Mouse (Mus musculus): ENCODE results near the gene Olfr402.
"Not testable (repeated sequence)": the region's sequence is repeated elsewhere in the genome, so short reads cannot be mapped to it uniquely, and the experiment has no call there.

Gene Olfr402

DNA sequence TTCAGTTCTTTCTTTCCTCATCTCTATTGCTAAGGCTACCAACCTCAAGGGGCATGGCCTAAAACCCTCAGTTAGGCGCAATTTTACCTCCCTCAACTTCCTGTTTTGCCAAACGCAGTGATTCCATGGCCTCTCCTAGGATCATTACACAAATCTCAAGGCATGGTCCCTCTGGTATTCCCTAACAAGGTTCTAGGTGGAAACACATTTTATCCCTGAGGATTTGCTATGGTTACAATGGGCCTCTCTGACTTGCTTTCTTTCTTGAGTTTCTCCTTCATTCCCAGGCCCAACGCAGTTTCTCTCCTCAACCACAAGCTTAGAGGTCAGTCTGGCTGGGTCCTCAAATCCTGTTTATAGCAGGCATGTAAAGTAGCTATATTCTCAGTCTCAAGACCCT is at the start of gene Olfr402:
Gene Olfr402 (plus strand): TSS at position 301 of the 400 bp plus-strand sequence.
- DNase-seq (ENCODE audit: low read depth, low spot score): no peak

DNA sequence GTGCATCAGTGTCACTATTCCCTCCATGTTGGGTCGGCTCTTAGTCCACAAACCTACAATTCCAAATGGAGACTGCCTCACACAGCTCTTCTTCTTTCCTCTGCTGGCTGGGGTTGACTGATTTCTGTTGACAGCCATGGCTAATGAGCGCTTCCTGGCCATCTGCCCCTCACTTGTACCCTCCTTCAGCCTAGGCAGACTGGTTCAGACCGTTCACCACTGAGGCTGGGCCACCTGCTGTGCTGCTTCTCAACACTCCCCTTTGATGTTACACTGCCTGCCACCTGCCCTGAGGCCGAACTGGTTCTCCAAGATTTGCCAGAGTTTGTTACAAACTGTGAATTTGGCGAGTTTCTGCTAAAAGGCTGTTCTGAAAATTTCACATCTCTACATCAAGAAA is 48.3 kb upstream of the Olfr402 start:
- DNase-seq (ENCODE audit: low read depth, low spot score): no peak

DNA sequence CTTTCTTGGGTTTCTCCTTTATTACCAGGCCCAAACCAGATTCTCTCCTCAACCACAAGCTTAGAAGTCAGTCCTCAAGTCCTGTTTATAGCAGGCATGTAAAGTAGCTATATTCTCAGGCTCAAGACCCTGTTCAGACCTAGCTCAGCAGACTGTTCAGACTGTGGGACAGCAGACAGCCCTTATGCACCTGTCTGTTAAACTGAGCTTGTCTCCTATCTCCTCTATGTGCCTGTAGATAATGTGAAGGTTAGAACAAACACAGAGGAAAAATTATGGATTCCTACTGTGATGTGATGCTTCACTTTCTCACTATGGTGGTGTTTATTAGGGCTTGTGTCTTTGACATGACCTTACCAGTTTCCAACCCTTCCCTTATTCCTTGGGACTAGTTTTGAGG is 39.9 kb upstream of the Olfr402 start, which contains the start of gene Olfr401:
Gene Olfr401 (plus strand): TSS at position 301 of the 400 bp plus-strand sequence.
- DNase-seq (ENCODE audit: low read depth, low spot score): no peak

DNA sequence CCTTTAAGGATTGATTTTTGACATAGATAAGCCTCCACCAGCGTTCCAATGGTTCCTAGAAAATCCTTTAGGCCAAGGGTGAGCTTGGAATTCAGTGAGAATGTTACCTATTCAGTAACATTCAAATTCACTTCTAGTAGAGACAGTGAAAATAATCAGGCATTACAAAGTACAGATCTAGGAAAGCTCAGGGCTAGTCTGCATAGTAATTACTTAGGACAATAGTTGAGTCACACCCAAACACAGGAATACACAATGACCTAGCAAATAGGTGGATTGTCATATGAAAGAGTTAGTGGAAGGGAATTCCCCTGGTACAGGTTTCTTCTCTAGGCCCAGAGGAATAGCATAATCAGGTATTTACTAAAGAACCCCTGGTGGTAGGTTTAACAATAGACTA is 13.3 kb upstream of the Olfr402 start:
- DNase-seq (ENCODE audit: low read depth, low spot score): not testable (repeated sequence)

DNA sequence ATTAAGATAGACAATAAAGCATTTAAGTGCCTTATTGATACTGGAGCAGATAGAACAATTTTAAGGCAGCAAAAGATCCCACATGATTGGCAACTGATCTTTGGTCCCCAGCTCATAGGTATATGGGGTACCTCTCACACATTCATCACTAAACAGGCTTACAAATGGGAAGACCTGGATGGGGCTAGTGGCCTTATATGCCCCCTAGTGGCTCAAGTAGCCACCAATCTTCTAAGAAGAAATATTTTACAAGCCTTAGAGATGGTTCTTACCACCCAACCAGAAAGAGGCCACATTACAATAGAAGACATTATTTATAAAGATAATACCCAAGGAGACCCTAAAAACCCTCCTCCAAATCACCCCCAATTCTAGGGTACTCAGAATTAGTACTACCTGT is 7.5 kb upstream of the Olfr402 start:
- DNase-seq (ENCODE audit: low read depth, low spot score): no peak

DNA sequence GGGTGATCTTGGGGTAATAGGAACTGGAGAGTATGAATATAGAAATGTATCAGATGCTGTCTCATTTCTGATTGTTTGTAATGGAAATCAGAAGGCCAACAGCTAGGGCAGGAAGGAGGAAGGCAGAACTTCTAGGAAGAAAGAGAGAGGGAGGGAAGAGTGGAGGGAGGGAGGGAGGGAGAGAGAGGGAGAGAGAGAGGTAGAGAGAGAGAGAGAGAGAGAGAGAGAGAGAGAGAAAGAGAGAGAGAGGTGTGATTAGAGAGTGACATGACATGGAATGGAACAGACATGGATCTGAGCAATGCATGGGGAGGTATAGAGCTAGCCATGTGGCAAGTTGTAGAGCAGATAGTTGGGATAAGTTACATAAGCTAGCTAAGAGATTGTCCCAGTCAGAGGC is 15.4 kb downstream of the Olfr402 start:
- no peak for DNase-seq (ENCODE audit: low read depth, low spot score)

DNA sequence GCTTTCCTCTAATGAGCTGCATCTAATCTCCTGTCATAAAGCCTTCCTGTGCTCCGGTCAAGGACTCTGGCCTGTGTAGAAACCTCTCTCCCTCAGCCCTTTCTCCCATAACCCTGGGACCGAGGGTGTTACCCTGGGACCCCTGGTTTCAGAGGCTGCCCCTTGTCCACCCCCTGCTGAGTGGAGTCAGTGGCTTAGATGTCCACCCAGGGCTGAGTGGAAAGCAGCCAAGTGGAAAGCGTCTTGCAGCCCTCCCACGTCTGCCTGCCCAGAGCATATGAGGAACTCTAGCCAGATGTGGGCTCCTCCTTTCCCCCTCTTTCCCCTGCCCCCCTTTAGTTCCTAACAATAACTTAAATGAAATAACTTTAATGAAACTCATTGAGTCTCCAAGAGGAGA is 29.8 kb downstream of the Olfr402 start:
- DNase-seq (ENCODE audit: low read depth, low spot score): no peak

DNA sequence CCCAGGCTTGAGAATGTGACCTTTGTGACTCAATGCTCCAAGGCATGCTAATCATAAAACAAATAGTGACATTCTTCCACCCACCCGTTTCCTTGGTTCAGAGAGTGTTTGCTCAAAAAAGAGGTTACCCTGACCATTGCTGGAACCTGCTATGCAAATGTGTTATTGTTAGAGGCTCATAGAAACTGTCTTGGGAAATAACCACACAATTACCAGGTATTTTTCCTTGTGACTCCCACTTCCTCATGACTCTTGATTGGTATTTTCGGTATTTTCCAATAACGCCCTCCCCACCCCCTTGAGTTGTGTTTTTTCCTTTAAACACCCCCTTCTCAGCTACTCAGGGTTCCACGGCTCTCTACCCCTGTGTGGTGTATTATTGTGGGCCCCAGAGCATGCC is 30.4 kb downstream of the Olfr402 start:
- DNase-seq (ENCODE audit: low read depth, low spot score): no peak

DNA sequence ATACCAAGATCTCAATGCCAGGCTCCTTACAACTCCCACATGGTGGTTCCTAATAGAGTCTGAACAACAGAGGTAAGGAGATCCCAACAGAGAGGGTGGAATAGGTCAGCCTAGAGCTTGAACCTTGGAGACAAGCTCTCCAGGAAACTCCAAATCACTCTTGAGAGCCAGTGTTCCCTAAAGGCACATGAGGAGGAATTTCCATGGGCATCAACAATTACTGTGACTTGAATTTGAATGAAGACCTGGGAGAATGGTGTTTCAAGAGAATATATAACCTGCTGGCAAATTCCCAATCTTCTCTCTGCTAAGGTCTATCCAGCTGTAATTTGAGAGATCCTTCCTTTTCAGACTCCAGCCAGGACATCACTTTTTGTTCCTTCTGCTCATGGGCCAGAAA is 32.6 kb downstream of the Olfr402 start, which contains the start of gene Olfr403:
Gene Olfr403 (plus strand): TSS at position 301 of the 400 bp plus-strand sequence.
- DNase-seq (ENCODE audit: low read depth, low spot score): no peak
